Mouse (Mus musculus) left cerebral cortex, postnatal 4 days (tissue): ENCODE measurements at regions not wholly inside any gene's neighbourhood (a gene's known extent, or its start where the extent isn't known, plus 50 kb on each side); places are given as distances from the start of the nearest gene placed in this dataset.

ENCODE experiments used
- DNase-seq: peaks from one replicate; pipeline ENCODE4 v3.0.0-alpha.2; 2022
- intact Hi-C: fragments of 180-260 bp; cut with DNase I; formaldehyde crosslinking; loops from one replicate; pipeline ENCODE4 v1.15.1; 2025

DNA sequence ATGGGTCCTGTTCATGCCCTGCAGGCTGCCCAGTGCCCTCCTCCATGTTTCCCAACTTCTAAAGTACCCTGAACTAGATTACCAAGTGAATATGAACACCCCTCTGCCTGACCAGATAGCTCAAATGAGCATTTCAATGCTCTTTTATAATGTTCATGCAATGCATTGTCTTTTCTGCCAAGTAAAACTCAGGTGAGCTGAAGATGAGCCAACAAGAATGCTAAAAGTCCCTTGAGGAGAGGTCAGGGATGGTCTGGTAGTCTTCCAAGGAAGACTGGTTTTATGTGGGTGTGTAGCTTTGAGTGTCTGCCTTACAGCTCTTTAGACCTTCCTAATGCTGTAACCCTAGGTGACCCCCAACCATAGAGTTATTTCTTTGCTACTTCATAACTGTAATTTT, 58.0 kb upstream of the Abca12 start:
- intact Hi-C loops, result no loop called here
- no peak for DNase-seq

DNA sequence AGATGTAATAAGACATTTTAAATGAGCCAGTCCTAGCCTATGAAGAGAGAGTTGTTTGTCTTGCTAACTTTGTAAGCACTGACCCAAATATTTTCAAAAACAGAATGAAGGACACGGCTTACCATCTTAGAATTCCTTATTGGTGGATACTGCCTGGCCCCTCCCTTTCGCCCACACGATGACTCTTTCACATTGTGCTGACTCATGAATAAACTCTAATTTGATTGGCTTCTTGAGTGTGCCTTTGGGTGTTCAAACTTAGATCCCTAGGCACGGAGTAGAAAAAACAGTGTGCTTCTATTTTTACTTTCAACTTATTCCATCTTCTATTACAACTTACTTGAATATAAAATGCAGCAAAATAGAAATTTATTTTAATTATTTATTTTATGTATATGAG, 68.4 kb upstream of the Abca12 start:
- intact Hi-C loops, result no loop called here
- no peak for DNase-seq

DNA sequence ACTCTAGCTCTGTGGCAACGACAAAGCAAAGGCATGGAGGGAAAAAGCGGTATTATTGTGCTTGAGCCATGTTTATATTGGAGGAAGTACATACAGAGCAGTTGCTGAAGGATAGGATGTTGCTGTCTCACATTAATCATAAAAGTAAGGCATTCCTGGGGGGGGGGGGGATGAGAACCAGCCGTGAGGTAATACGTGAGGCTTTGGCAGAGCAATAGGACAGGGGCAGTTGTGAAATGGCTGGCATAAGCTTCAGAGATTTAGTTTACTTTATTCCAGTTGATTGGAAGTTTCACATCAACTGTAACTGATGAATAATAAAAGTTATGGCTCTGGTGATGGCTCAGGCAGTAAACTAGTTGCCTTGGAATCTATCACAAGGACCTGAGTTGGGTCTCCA, 62.4 kb upstream of the Atic start:
- no peak for DNase-seq
- intact Hi-C loops, result no loop called here

DNA sequence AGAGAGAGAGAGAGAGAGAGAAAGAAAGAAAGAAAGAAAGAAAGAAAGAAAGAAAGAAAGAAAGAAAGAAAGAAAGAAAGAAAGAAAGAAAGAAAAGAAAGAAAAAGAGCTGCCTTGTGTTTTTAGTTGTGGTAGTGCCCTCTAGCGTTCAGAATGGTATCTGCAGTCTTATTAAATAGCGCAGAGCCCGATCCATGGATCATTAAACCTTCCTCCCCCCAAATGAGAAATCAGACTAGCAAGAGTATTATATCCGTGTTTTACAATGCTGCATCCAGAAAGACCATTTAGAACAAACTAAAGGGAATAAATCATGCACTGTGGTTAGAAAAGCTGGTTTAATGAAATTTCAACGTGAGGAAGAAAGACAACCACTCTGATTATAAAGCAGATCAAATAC, 51.1 kb upstream of the Atic start:
- DNase-seq, result no peak
- intact Hi-C loops, result loop anchor here (5.0 to 10.0 kb wide), 2 partner anchors 241 to 1714 kb away; no protein-coding TSS in a partner anchor

DNA sequence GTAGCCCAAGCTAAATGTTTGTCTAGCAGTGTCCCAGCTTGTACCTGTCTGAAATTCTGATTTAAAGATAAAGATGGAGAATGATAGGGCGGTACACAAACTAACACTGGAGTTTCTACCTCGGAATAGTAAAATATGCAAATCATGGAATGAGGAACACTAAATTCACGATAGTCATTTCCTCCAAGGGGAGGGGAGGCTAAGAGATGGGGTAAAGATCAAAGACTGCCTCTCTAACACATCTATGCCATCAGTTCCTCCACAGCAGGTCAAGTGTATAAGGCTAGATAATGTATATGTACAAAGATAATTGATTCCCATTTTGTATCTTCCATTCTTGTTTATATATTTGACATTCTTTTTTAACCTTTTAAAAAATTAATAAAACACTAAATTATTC, 50.4 kb upstream of the Atic start:
- DNase-seq, result no peak
- intact Hi-C loops, result loop anchor here (5.0 to 10.0 kb wide), 2 partner anchors 242 to 1714 kb away; no protein-coding TSS in a partner anchor
